Mouse (Mus musculus): ENCODE measurements around the gene Nxpe5. TPM values are rescaled to one million over a fixed set of nuclear protein-coding genes. Genes with fewer than 3 reads are reported as not detected.

Nxpe5 gene
- total RNA-seq, 2 experiments from 2014 or later: not detected

DNA sequence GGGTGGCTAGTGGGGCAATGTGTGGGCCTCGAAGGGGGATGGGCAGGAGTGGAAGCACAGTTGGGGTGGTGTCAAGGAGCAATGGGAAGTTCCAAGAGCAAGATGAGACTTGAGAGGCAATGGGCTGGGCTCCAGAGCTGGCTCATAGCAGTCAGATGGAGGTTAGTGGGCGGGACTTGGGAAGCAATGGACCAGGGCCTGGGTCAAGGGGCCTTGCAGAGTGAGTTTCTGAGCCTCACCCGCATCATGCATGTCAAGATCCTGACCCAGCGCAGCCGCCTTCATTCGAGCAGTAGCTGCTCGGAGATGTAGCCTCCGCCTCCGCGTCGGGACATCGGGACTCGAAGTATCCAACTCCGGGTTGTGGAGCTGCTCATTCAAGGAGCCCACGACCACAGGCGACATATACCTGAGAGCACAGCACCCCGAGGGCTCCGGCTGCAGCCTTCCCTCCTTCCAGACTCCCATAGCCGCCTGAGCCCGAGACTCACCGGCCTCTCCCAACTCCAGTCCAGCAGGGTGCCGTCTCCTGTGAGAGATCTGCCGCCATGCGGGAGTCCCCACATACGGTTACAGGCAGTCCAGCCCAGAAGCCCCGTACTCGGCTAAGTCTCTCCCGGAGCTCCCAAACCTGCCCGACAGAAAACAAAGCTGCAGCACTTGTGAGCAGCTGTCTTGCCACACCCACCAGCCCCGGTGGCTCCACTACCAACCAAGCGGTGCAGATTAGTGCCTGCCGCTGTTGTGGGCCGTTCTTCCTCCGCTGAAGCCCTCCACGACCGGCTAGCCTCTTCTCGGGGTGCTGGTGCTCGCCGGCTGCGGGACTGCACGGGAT, 49.7 kb downstream of the Nxpe5 start:
- no peak for DNase-seq (ENCODE audit: low spot score in 2 of 2)

DNA sequence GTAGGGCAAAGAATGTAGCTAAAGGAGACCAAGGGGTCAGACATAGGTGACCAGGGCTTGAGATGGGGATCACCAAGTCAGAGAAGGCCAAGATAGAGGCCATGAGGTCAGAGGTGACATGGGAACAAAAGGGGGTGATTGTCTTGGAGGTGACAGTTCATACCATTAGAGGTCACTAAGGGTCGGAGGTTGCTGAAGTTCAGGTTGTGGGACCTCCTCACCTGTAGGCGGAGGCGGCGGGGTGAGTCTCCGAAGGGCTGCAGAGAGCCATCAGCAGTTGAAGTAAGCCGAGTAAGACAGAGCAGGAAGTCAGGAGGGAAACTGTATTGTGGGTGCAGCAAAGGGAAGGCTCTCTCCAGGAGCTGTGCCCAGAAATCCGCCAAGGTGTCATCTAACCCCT, 52.3 kb downstream of the Nxpe5 start:
- no peak for DNase-seq (ENCODE audit: low spot score in 2 of 2)

- DNase-seq (ENCODE audit: low spot score in 2 of 2): peak; percentile 62 to 73
Observed at GRCm38 (mm10) chr5:138279585-138280424, 54.1 kb downstream of the Nxpe5 start, which contains the start of the genes Gm43720, Gpc2 and Stag3. Gm43720 (minus strand) TSS chr5:138279958. Gpc2 (minus strand) TSS chr5:138280005. Stag3 (plus strand) TSS chr5:138280240.

DNA sequence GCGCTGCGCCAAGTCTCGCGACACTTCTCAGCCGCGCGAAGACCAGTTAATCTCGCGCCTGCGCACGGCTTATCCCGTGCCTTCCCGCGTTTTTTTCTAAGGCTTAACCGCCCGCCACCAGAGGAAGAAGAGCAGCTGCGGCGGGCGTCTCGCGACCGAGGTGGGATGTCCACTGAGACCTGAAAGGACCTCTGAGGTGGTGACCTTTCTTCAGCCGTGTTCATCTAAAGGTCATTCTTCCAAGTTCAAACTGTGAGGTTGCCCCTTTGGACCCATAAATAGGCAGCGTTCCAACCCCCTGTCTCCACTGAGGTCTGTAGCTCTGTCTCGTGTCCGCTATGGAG, 54.7 kb downstream of the Nxpe5 start:
- DNase-seq (ENCODE audit: low spot score in 2 of 2): no peak

DNA sequence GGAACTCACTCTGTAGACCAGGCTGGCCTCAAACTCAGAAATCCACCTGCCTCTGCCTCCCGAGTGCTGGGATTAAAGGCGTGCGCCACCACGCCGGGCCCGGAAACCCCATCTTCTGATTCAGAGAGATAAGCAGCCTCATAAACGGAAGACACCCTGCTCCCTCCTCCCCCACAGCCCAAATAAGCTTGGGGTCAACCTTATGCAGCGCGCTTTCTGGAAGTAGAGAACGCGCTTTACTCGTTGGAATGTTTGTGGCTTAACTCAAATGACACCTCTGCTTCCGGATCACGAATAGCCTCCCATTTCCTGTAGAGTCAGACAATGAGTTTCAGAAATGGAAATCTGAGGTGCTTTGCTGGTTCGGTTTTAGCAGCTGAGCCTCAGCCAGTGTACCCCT, 55.1 kb downstream of the Nxpe5 start:
- DNase-seq (ENCODE audit: low spot score in 2 of 2): no peak

GRCm38 (mm10) chr5:138281798-138282197, 56.1 kb downstream of the Nxpe5 start:
- DNase-seq (ENCODE audit: low spot score in 2 of 2): no peak

- no peak for DNase-seq (ENCODE audit: low spot score in 2 of 2)
Observed at GRCm38 (mm10) chr5:138283540-138283939, 57.8 kb downstream of the Nxpe5 start.

GRCm38 (mm10) chr5:138287861-138288260, 62.2 kb downstream of the Nxpe5 start:
- DNase-seq (ENCODE audit: low spot score in 2 of 2): no peak

GRCm38 (mm10) chr5:138291638-138292037, 65.9 kb downstream of the Nxpe5 start:
- no peak for DNase-seq (ENCODE audit: low spot score in 2 of 2)

DNA sequence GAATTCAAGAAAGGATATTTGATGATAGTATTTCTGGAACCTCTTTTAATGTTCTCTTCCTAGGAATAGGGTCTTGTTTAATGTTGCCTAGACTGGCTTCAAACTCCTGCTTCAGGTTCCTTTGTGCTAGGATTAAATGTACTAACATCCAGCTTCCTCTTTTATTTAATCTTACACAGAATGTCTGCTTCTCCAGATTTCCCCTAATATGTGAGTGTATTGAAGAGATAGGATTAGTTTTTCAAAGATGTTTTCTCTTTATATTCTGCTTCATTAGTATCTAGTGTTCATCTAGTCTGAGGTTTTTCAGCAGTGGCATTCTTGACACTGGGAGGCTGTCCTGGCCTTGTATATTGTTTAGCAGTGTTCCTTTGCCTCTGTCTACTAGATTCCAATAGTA, 68.5 kb downstream of the Nxpe5 start:
- DNase-seq (ENCODE audit: low spot score in 2 of 2): no peak

- no peak for DNase-seq (ENCODE audit: low spot score in 2 of 2)
Observed at GRCm38 (mm10) chr5:138299613-138300012, 73.9 kb downstream of the Nxpe5 start.

Other genes starting within 250 kb of the Nxpe5 start
- not detected for gene Azgp1, start 244.4 kb upstream of the Nxpe5 start, total RNA-seq (2021)
- not detected for gene Smok3a, start 204.6 kb upstream of the Nxpe5 start, total RNA-seq (2021)
- gene Smok3b, start 204.5 kb upstream of the Nxpe5 start, total RNA-seq (2021): not detected
- not detected for gene Smok3c, start 172.7 kb upstream of the Nxpe5 start, total RNA-seq (2021)
- 10 to 100 TPM; 39.6 to 42.2 TPM for gene Zkscan1, start 140.8 kb upstream of the Nxpe5 start, total RNA-seq (2021)
- gene Zscan21, start 109.0 kb upstream of the Nxpe5 start, total RNA-seq (2021): 10 to 100 TPM; 13.9 to 15.7 TPM
- 10 to 100 TPM; 10.6 to 13.2 TPM for gene Zfp113, start 70.2 kb upstream of the Nxpe5 start, total RNA-seq (2021)
- gene Cops6, start 64.8 kb upstream of the Nxpe5 start, total RNA-seq (2021): 100 to 1,000 TPM; 139 to 142 TPM
- 10 to 100 TPM; 19.5 to 25.4 TPM for gene Ap4m1, start 53.9 kb upstream of the Nxpe5 start, total RNA-seq (2021)
- 10 to 100 TPM; 15.8 to 16.4 TPM for gene Mcm7, start 53.5 kb upstream of the Nxpe5 start, total RNA-seq (2021)
- gene Taf6, start 38.4 kb upstream of the Nxpe5 start, total RNA-seq (2021): 10 to 100 TPM; 42.0 to 43.7 TPM
- gene Cnpy4, start 38.4 kb upstream of the Nxpe5 start, total RNA-seq (2021): 10 to 100 TPM; 14.6 to 15.3 TPM
- gene Mblac1, start 31.6 kb upstream of the Nxpe5 start, total RNA-seq (2021): 1 to 10 TPM; 6.8 to 8.9 TPM
- gene Lamtor4, start 29.6 kb downstream of the Nxpe5 start, total RNA-seq (2021): 10 to 100 TPM; 54.4 to 55.9 TPM
- 10 to 100 TPM; 72.5 to 73.6 TPM for gene BC037034, start 38.1 kb downstream of the Nxpe5 start, total RNA-seq (2021)
- gene Gal3st4, start 46.9 kb downstream of the Nxpe5 start, total RNA-seq (2021): 1 to 10 TPM; 3.6 to 4.1 TPM
- gene Gm43720, start 54.1 kb downstream of the Nxpe5 start, total RNA-seq (2021): not detected
- 1 to 10 TPM; 1.2 to 1.5 TPM for gene Gpc2, start 54.1 kb downstream of the Nxpe5 start, total RNA-seq (2021)
- gene Stag3, start 54.3 kb downstream of the Nxpe5 start, total RNA-seq (2021): 1 to 10 TPM in 1 of 2 experiments, under 1 TPM in 1; 0.47 to 1.1 TPM
- under 1 TPM in 1 of 2 experiments, not detected in 1; 0.40 TPM for gene Pvrig, start 116.1 kb downstream of the Nxpe5 start, total RNA-seq (2021)
- gene Zfp157, start 215.6 kb downstream of the Nxpe5 start, total RNA-seq (2021): 10 to 100 TPM; 23.7 to 25.2 TPM